Mouse (Mus musculus) heart, adult 9 months (tissue): ENCODE data around the gene Kif11.

Source experiments
- DNase-seq, 2 experiments: peaks; one replicate each; pipeline ENCODE4 v3.0.0; 2022; ENCODE audit warnings: low spot score in 2 of 2

Kif11 gene

DNA sequence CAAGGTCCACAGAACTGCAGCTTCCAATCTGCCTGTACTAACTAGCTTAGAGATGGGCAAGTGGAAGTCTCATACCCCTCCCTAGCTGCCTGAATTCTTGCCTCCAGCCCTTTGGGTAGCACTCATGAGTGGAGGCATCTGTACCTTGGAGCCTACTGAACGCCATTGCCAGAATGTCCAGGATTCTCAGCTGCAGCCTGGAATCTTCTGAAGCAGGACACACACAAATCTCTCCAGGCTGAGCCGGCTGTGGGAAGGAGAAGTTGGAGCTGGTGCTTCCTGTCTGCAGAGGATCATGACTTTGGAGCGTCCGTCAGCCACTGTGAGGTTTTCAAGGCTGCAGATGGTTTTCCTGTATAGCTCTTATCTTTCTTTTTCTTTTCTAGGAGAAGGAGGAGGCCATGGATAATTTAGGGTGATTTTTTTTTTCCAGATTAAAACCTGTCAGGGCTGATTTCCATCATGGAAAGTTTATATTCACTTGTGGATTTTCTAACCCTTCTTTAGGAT is 67.5 kb downstream of the Kif11 start:
- no peak for DNase-seq

DNA sequence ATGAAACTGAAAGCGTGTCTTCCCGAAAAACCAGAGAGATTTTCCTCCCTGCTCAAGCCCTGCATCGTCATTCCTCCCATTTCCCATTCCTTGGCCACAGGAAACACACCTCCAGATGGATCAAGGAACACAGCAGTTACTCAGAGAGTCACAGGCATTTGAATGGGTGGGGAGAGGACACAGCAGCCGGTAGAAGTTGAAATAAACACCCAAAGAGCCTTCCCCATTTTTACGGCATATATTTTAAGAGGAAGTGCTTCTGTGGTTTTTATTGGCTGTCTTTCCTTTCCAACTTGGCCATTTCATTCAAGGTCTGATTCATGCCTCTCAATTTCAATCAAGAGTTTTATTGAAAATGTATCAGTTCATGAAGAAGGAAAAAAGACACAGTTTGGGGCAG is 72.0 kb downstream of the Kif11 start:
- DNase-seq, result no peak

DNA sequence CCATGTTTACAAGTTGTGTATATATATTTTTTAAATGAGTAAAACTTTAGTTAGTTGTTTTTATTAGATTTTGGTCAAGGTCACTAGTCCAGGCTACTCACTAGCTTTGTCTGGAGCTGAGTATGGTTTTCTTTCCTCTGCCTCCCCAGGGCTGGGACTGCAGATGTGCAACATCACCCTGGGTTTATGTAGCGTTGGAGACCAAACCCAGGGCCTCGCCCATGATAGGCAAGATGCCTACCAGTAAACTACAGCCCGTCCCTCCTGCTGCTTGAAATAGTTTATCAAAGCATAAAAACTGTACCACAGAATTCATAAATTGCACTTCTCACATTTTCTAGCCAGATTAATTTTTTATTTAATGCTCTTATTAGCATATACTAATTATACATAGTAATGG is 73.0 kb downstream of the Kif11 start:
- no peak for DNase-seq

DNA sequence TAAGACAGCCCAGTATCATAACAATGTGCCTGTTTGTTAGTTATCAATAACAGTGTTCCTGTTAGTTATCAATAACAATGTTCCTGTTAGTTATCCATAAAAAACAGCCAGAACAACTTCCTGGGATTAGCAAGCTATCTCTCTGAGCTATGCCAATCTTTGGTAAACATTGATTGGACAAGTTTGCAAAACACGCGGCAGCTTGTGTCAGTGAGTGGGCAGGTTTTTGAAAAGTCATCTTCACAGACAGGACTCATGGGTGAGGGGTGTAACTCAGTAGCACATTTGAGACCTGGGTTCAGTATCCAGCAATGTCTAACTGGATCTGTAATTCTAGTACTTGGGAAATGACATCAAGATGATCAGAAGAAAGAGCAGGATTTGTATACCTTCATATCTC is 79.3 kb downstream of the Kif11 start:
- no peak for DNase-seq

DNA sequence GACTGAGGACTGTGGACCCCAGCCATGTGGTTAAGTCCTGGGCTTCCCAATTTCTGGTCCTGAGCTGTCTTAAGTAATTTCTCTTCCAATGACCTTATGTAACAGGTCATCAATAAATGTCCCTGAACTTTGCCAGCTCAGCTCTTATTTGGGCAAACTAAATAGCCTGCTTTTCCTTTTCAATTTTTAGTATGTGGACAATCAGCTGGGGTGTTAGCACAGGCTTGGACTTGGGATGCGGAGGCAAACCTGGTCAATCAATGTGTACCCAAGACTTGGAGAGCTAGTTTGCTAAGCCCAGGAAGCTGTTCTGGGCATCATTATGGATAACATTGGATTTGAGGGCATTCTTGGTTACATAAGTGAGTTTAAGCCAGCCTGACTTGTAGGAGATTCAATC is 79.8 kb downstream of the Kif11 start:
- no peak for DNase-seq

DNA sequence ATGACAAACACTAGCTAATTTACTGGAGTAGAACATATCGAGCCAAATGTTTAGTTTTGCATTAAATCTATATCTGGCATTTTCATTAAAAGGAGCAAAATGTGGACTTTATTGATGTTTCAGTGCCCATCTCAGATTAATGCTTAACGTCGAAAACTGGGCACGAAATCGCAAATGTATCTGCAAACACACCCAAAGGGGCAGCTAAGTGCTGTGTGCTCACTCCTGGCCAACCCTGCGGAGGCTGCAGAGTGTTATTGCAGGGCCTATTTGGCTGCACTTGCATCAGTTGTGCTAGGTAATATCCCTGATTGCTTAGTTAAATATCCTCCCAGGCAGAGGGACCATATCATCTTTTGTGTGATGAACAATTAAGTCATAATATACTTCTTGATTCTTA is 81.8 kb downstream of the Kif11 start:
- no peak for DNase-seq

DNA sequence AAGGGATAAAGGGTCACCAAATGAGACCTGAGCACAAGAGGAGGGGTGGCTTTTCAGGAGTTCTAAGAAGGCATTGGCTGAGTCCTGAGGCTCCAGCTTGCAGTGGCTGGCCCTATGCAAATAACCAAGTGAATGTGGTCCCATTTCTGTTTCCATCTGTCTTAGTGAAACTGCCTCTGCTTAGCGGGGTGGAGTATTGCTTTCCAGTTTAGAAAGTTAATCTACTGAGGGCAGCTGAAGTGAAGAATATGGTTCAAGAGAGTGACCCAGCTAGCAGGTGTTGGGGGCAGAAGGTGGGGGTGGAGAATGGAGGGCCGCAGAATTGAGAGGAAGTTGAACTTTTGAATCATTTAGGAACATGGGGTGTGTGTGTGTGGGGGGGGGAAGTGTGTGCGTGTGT is 90.2 kb downstream of the Kif11 start:
- DNase-seq, result no peak

DNA sequence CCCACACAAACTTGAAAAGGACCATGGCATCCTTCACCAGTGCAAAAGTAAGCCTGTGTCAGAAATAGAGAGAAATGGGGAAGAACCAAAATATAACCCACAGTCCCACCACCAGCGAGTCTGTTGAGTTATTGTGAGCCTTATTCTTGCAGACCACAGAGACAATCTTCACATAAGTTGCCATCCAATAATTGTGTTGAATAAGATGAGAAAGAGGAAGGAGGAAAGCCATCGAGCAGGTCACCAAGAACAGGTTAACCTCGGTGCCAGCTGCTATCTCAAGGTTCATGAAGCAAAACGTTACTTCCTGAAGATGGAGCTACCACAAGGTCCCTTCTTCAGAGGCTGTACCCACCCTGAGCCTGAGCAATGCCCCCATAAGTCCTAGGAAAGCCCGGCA is 90.8 kb downstream of the Kif11 start:
- no peak for DNase-seq

DNA sequence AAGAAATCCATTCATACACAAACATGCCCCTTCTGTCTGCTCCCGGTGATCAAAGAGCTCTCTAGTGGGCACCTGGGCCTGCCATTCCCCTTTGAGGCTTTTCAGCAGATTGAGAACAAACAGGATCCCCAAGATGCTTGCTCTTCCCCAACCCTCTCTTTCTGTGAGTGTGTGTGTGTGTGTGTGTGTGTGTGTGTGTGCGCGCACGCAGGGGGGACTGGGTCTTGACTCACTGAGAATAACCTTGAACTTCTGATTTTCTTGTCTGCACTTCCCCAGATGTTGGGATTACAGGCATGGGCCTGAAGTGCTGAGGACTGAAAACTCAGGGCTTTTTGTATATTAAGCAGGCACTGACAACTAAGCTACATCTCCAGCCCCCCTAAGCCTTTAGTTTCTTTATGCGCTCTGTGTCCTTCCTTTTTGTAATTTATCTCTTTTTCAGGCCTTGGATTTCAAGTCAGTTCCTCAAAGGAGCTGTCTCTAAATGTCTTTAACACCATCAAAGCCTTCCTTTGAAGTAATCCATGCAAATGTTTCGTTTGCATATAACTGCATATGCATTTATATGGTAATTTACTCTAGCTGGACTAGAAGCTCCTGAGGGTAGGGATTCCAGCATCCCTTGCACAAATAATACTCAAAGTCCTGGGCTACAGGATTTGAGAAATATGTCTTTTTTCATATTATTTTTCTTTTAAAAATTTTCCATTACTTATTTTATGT is 92.8 kb downstream of the Kif11 start:
- DNase-seq, result no peak
